Mouse (Mus musculus) myocyte (in vitro differentiated cells): Measurements from ENCODE around the gene Dner. TPM values are rescaled to one million over a fixed set of nuclear protein-coding genes. Genes with fewer than 3 reads are reported as not detected.

ENCODE experiments used
- H3K27me3 ChIP-seq: one replicate; pipeline ENCODE4 v1.6.1; 2011; ENCODE audit not compliant: control insufficient read depth, insufficient read depth, insufficient read length
- H3K36me3 ChIP-seq: one replicate; pipeline ENCODE4 v1.6.1; 2011; ENCODE audit not compliant: control insufficient read depth, insufficient read depth
- H3K4me2 ChIP-seq: one replicate; pipeline ENCODE4 v1.6.1; 2011; ENCODE audit warnings: low read depth, control low read depth
- H3K4me3 ChIP-seq: one replicate; pipeline ENCODE4 v1.5.1; 2011; ENCODE audit warnings: mild to moderate bottlenecking, control low read depth, moderate library complexity
- H3K79me2 ChIP-seq: one replicate; pipeline ENCODE4 v1.6.1; 2011; ENCODE audit not compliant: control insufficient read depth, insufficient read depth
- H3ac ChIP-seq: one replicate; pipeline ENCODE4 v1.6.1; 2011; ENCODE audit not compliant: control insufficient read depth, insufficient read length
- CEBPB ChIP-seq: IDR thresholded peaks from 2 replicates; pipeline ENCODE4 v1.6.1; 2011; ENCODE audit warnings: mild to moderate bottlenecking, moderate library complexity; ENCODE audit not compliant: poor library complexity, insufficient read depth, severe bottlenecking
- E2F4 ChIP-seq: IDR thresholded peaks from one replicate; pipeline ENCODE4 v1.6.1; 2011; ENCODE audit warnings: mild to moderate bottlenecking, control low read depth, moderate library complexity; ENCODE audit not compliant: insufficient read depth
- MAX ChIP-seq: IDR thresholded peaks from one replicate; pipeline ENCODE4 v1.6.1; 2011; ENCODE audit warnings: low read depth, mild to moderate bottlenecking, control low read depth
- MYOD1 ChIP-seq, 3 experiments: IDR thresholded peaks; one replicate each; pipeline ENCODE4 v1.6.1; 2011; ENCODE audit warnings: control low read depth in 2 of 3, low read depth in 2 of 3, mild to moderate bottlenecking in 2 of 3, moderate library complexity in 1 of 3; ENCODE audit not compliant: insufficient read length in 2 of 3, control insufficient read depth in 1 of 3
- MYOG ChIP-seq, 3 experiments: IDR thresholded peaks; one replicate each; pipeline ENCODE4 v1.6.1; 2011; ENCODE audit warnings: control low read depth in 2 of 3, low read depth in 2 of 3, mild to moderate bottlenecking in 2 of 3; ENCODE audit not compliant: insufficient read length in 2 of 3, control insufficient read depth in 1 of 3, insufficient read depth in 1 of 3
- POLR2A ChIP-seq: IDR thresholded peaks from one replicate; pipeline ENCODE4 v1.6.1; 2011; ENCODE audit warnings: low read depth, mild to moderate bottlenecking, control low read depth, moderate library complexity; ENCODE audit not compliant: insufficient read length
- POLR2AphosphoS2 ChIP-seq: IDR thresholded peaks from one replicate; pipeline ENCODE4 v1.6.1; 2011; ENCODE audit warnings: low read depth, control low read depth; ENCODE audit not compliant: insufficient read length
- REST ChIP-seq: IDR thresholded peaks from one replicate; pipeline ENCODE4 v1.6.1; 2011; ENCODE audit warnings: mild to moderate bottlenecking, control low read depth, moderate library complexity; ENCODE audit not compliant: insufficient read depth, insufficient read length
- SRF ChIP-seq: IDR thresholded peaks from one replicate; pipeline ENCODE4 v1.6.1; 2011; ENCODE audit warnings: low read depth; ENCODE audit not compliant: control insufficient read depth, insufficient read length
- TCF12 ChIP-seq: IDR thresholded peaks from one replicate; pipeline ENCODE4 v1.6.1; 2011; ENCODE audit warnings: mild to moderate bottlenecking, control low read depth; ENCODE audit not compliant: poor library complexity, insufficient read depth, severe bottlenecking
- TCF3 ChIP-seq: IDR thresholded peaks from one replicate; pipeline ENCODE4 v1.6.1; 2011; ENCODE audit warnings: low read depth, control low read depth; ENCODE audit not compliant: insufficient read length
- USF1 ChIP-seq: IDR thresholded peaks from one replicate; pipeline ENCODE4 v1.6.1; 2011; ENCODE audit warnings: low read depth, mild to moderate bottlenecking, control low read depth, moderate library complexity
- polyA plus RNA-seq: library from polyadenylated mRNA; unstranded; fragments of >200 nt; fragmentation: generic; extraction: Trizol; gene quantifications from one replicate; pipeline ENCODE4 v1.2.1, GENCODE M21; 2012; ENCODE audit warnings: missing spikeins

Dner gene
- polyA plus RNA-seq, 1 experiment: 0.05 TPM

DNA sequence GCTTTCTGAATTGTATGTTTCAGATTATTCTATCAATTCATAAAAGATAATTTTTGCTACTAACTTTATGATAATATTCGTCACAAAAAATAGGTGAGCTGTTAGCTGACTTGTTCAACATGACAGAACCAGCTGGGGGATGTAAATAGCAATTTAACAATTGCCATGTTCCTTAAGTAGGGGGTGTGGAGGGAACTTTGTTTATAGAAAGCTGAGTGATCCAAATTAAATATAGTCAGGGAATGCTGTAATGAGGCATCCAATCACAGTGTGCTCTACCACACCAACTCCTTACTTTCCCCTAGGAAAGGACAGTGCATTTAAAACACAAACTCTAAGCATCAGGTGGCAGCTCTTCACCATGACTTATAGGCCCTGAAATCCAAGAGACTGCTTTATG, 313.3 kb downstream of the Dner start:
- TF ChIP-seq CEBPB (no peak), MAX (no peak), TCF12 (no peak), REST (no peak), POLR2AphosphoS2 (no peak), E2F4 (no peak), SRF (no peak), TCF3 (no peak), POLR2A (no peak), MYOG (IDR thresholded peaks at IDR 0.05; ENCODE audit: control insufficient read depth in 1 of 3, insufficient read depth in 1 of 3, insufficient read length in 2 of 3, low read depth in 2 of 3) (no peak), MYOD1 (IDR thresholded peaks at IDR 0.05; ENCODE audit: control insufficient read depth in 1 of 3, insufficient read length in 2 of 3, low read depth in 2 of 3) (no peak), USF1 (no peak)

DNA sequence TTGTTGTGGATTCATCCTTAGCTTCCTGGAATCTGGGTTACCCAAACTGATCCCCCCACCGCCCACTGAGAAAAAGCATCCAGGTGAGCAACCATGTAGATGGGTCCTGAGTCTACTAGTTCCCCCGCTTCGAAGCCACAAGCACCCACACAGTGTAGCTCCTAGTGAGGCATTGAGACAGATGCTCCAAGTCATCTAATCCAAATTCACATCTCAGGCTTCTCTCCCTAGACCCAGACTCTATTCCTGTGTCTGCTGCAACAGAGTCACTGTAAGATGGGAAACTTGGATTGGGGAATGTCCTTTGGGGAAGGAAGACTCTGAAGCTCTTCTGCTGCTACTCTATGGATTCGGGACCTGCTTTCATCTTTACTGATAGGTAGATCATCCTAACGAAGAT, 314.0 kb downstream of the Dner start:
- TF ChIP-seq TCF12: no peak
- no peak for TF ChIP-seq MYOD1 (IDR thresholded peaks at IDR 0.05; ENCODE audit: control insufficient read depth in 1 of 3, insufficient read length in 2 of 3, low read depth in 2 of 3)
- TF ChIP-seq CEBPB: no peak
- TF ChIP-seq MYOG (IDR thresholded peaks at IDR 0.05; ENCODE audit: control insufficient read depth in 1 of 3, insufficient read depth in 1 of 3, insufficient read length in 2 of 3, low read depth in 2 of 3): no peak
- no peak for TF ChIP-seq REST
- no peak for TF ChIP-seq SRF
- TF ChIP-seq MAX: no peak
- no peak for TF ChIP-seq TCF3
- TF ChIP-seq E2F4: no peak
- TF ChIP-seq USF1: no peak
- TF ChIP-seq POLR2A: no peak
- TF ChIP-seq POLR2AphosphoS2: no peak
- Histone ChIP-seq H3K36me3 (no peaks in the 10 kb centered on the region), H3ac (no peak overlapping the region), H3K4me2 (no peak overlapping the region), H3K4me3 (no peak overlapping the region), H3K79me2 (no peaks in the 10 kb centered on the region), H3K27me3 (no peaks in the 10 kb centered on the region)

More for the DNA sequence above, 313.3 kb downstream of the Dner start:
- no peak overlapping the region for H3ac ChIP-seq
- H3K27me3 ChIP-seq: no peaks in the 10 kb centered on the region
- no peaks in the 10 kb centered on the region for H3K36me3 ChIP-seq
- no peaks in the 10 kb centered on the region for H3K79me2 ChIP-seq
- no peak overlapping the region for H3K4me2 ChIP-seq
- H3K4me3 ChIP-seq: no peak overlapping the region

DNA sequence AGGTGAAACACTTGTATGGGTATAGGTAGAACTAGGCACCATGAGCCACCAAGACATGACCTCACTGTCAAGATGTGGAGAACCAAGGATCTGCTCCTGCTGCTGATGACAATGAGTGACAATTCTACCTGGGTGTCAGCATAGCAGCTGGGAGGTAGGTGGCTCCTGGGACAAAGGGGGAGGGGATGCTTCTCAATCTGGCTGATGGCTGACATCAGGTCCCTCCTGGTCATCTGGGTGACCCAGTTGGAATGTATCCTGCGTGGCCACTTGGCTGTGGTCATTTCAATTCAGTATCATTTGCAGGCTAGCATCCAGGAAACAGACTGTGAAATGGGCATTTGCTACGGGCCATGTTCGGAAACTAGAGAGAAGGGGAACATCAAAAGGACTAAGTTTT, 315.1 kb downstream of the Dner start:
- no peaks in the 10 kb centered on the region for H3K36me3 ChIP-seq
- no peak overlapping the region for H3K4me3 ChIP-seq
- no peaks in the 10 kb centered on the region for H3K27me3 ChIP-seq
- TF ChIP-seq CEBPB: no peak
- TF ChIP-seq POLR2AphosphoS2: no peak
- TF ChIP-seq POLR2A: no peak
- no peak for TF ChIP-seq MYOD1 (IDR thresholded peaks at IDR 0.05; ENCODE audit: control insufficient read depth in 1 of 3, insufficient read length in 2 of 3, low read depth in 2 of 3)
- TF ChIP-seq MYOG (IDR thresholded peaks at IDR 0.05; ENCODE audit: control insufficient read depth in 1 of 3, insufficient read depth in 1 of 3, insufficient read length in 2 of 3, low read depth in 2 of 3): no peak
- TF ChIP-seq REST: no peak
- no peak for TF ChIP-seq MAX
- no peak for TF ChIP-seq SRF
- no peak for TF ChIP-seq USF1
- TF ChIP-seq TCF12: no peak
- no peak for TF ChIP-seq TCF3
- TF ChIP-seq E2F4: no peak
- H3ac ChIP-seq: no peak overlapping the region
- no peak overlapping the region for H3K4me2 ChIP-seq
- H3K79me2 ChIP-seq: no peaks in the 10 kb centered on the region

DNA sequence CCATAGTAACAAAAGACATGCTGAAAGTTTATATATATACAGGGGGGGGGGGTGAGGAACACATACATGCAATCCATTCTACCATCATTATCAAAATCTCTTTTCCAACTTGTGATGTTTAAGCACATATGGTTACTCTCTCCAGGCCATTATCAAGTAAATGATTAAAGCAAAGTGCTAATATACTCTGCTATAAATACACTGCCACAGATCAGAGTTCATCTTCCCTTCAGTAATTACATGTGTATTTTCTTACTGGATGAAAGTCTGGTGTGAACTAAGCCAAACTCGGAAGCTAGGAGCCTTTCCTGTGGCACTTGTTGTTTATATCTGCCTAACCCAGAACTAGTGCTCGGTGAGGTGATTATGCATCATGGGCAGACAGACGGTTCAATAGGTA, 328.3 kb downstream of the Dner start:
- H3K4me2 ChIP-seq: no peak overlapping the region
- H3K4me3 ChIP-seq: no peak overlapping the region
- H3K27me3 ChIP-seq: no peaks in the 10 kb centered on the region
- H3ac ChIP-seq: no peak overlapping the region
- no peaks in the 10 kb centered on the region for H3K36me3 ChIP-seq
- no peaks in the 10 kb centered on the region for H3K79me2 ChIP-seq
- TF ChIP-seq CEBPB (no peak), USF1 (no peak), REST (no peak), E2F4 (no peak), POLR2A (no peak), MYOG (IDR thresholded peaks at IDR 0.05; ENCODE audit: control insufficient read depth in 1 of 3, insufficient read depth in 1 of 3, insufficient read length in 2 of 3, low read depth in 2 of 3) (no peak), MAX (no peak), MYOD1 (IDR thresholded peaks at IDR 0.05; ENCODE audit: control insufficient read depth in 1 of 3, insufficient read length in 2 of 3, low read depth in 2 of 3) (no peak)

DNA sequence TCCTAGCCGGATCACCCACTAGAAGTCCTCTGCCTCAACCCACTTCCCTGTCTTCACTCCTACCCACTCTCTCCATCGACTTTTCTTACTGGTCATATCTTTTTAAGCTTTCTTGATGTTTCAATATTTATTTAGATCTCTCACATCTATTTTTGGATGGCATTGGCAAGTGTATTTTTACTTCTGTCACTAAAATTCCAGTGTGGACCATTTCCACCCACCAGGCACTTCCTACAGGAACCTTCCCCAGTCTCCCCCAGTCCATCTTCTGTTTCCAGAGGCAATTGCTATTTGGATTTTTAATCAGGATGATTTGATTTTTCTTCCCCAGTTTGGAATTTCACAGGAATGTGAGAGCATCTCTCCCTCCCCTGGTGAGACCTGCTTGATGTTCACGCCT, 329.5 kb downstream of the Dner start:
- H3K4me3 ChIP-seq: no peak overlapping the region
- H3K36me3 ChIP-seq: no peaks in the 10 kb centered on the region
- no peak overlapping the region for H3ac ChIP-seq
- TF ChIP-seq REST: no peak
- no peak for TF ChIP-seq MAX
- TF ChIP-seq POLR2AphosphoS2: no peak
- no peak for TF ChIP-seq MYOD1 (IDR thresholded peaks at IDR 0.05; ENCODE audit: control insufficient read depth in 1 of 3, insufficient read length in 2 of 3, low read depth in 2 of 3)
- no peak for TF ChIP-seq MYOG (IDR thresholded peaks at IDR 0.05; ENCODE audit: control insufficient read depth in 1 of 3, insufficient read depth in 1 of 3, insufficient read length in 2 of 3, low read depth in 2 of 3)
- no peak for TF ChIP-seq POLR2A
- no peak for TF ChIP-seq TCF3
- TF ChIP-seq USF1: no peak
- TF ChIP-seq E2F4: no peak
- TF ChIP-seq SRF: no peak
- no peak for TF ChIP-seq CEBPB
- TF ChIP-seq TCF12: no peak
- no peaks in the 10 kb centered on the region for H3K79me2 ChIP-seq
- no peak overlapping the region for H3K4me2 ChIP-seq
- H3K27me3 ChIP-seq: no peaks in the 10 kb centered on the region
